Mouse (Mus musculus) embryonic facial prominence, embryonic 14.5 days (tissue): Measurements from ENCODE around the gene Rhbdf2. TPM values are rescaled to one million over a fixed set of nuclear protein-coding genes. Genes with fewer than 3 reads are reported as not detected.

Source experiments
- ATAC-seq: fragments of 200-750 bp; cut with Nextera tagmentation; 2 replicates; pipeline ENCODE4 v1.8.0; 2017; ENCODE audit warnings: low read depth, moderate number of reproducible peaks, moderate TSS enrichment
- DNase-seq: peaks from one replicate; pipeline ENCODE4 v3.0.0-alpha.2; 2015; ENCODE audit warnings: low spot score
- H3K27ac ChIP-seq: fragments of 300-500 bp; sonication (generic); replicated peaks from 2 replicates; pipeline ENCODE4 v1.5.1; 2014; ENCODE audit warnings: low read depth, mild to moderate bottlenecking, low read length, moderate library complexity
- H3K27me3 ChIP-seq: fragments of 300-500 bp; sonication (generic); replicated peaks from 2 replicates; pipeline ENCODE4 v1.6.1; 2014; ENCODE audit warnings: low read length; ENCODE audit not compliant: control insufficient read depth, insufficient read depth
- H3K36me3 ChIP-seq: fragments of 300-500 bp; sonication (generic); 2 replicates; pipeline ENCODE4 v1.6.1; 2014; ENCODE audit warnings: low read length, mixed read lengths; ENCODE audit not compliant: control insufficient read depth, insufficient read depth
- H3K4me1 ChIP-seq: fragments of 300-500 bp; sonication (generic); 2 replicates; pipeline ENCODE4 v1.6.1; 2014; ENCODE audit warnings: antibody characterized with exemption, low read length; ENCODE audit not compliant: control insufficient read depth, insufficient read depth
- H3K4me2 ChIP-seq: fragments of 300-500 bp; sonication (generic); 2 replicates; pipeline ENCODE4 v1.6.1; 2014; ENCODE audit warnings: low read depth, mild to moderate bottlenecking, low read length, moderate library complexity, mixed read lengths
- H3K4me3 ChIP-seq: fragments of 300-500 bp; sonication (generic); 2 replicates; pipeline ENCODE4 v1.5.1; 2014; ENCODE audit warnings: low read depth, mild to moderate bottlenecking, low read length
- H3K9ac ChIP-seq: fragments of 300-500 bp; sonication (generic); 2 replicates; pipeline ENCODE4 v1.6.1; 2014; ENCODE audit warnings: low read depth, mild to moderate bottlenecking, low read length, moderate library complexity, mixed read lengths
- H3K9me3 ChIP-seq: fragments of 300-500 bp; sonication (generic); 2 replicates; pipeline ENCODE4 v1.6.1; 2016; ENCODE audit warnings: low read length; ENCODE audit not compliant: control insufficient read depth
- WGBS: fragments of 180-500 bp; shearing (Covaris S2); extraction: QIAGEN DNeasy Blood & Tissue Kit; methylation state at CpG from one replicate; pipeline ENCODE4 v1.1.7; 2014; 5-methylcytosine and 5-hydroxymethylcytosine counted together
- polyA plus RNA-seq: library from polyadenylated mRNA; unstranded; fragments of >200 nt; fragmentation: Nextera tagmentation; extraction: Ambion mirVana; gene quantifications from 2 replicates; pipeline ENCODE4 v1.2.1, GENCODE M21; 2014

The Rhbdf2 gene
- polyA plus RNA-seq, 1 experiment from 2014 or later, result 3.6 TPM

DNA sequence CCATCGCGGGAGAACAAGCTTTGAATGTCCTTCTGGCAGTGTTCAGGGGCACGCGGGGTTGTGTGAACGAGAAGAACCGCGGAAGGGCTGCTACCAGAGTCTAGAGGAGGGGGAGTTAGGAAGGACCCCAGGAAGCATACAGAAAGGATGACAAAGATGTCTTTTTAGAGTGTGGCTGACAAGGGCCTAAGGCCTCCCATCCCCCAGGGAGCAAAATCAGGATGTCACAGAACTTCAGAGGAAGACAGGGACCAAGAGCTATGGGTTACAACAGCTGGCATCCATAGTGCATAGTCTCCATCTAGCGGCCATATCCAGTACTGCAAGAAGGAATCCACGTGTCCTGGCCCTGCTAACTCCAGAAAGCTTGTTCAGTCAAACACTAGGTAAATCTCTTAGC is 1.9 kb upstream of the Rhbdf2 start:
- H3K4me3 ChIP-seq, result no peak overlapping the region
- no peaks in the 10 kb centered on the region for H3K9me3 ChIP-seq
- no peak overlapping the region for H3K9ac ChIP-seq
- 0 out of 2 replicates have a peak, but pooled peaks cover 4% of the 10 kb centered on the region for H3K4me1 ChIP-seq
- DNase-seq (peak; percentile 88), ATAC-seq (peak; percentile 26; the same call in 1 of the 2 replicates)
- WGBS, result 47% methylated on average over 9 of the region's 9 CpGs
- no peak overlapping the region for H3K27ac ChIP-seq
- no peaks in the 10 kb centered on the region for H3K36me3 ChIP-seq
- H3K27me3 ChIP-seq, result no peaks in the 10 kb centered on the region; the same call in 1 of the 2 replicates
- no peak overlapping the region for H3K4me2 ChIP-seq

- peaks cover 3% of the 10 kb centered on the region; the same call in 1 of the 2 replicates for H3K27me3 ChIP-seq
- H3K4me3 ChIP-seq, result no peak overlapping the region
- no peak overlapping the region for H3K4me2 ChIP-seq
- no peak overlapping the region for H3K27ac ChIP-seq
- no peak overlapping the region for H3K9ac ChIP-seq
- DNase-seq (no peak), ATAC-seq (no peak)
- H3K4me1 ChIP-seq, result 0 out of 2 replicates have a peak, but pooled peaks cover 10% of the 10 kb centered on the region
- 33% methylated on average over 10 of the region's 10 CpGs for WGBS
- no peaks in the 10 kb centered on the region for H3K36me3 ChIP-seq
- H3K9me3 ChIP-seq, result no peaks in the 10 kb centered on the region
Observed at GRCm38 (mm10) chr11:116627072-116628020, 527 bp upstream of the Rhbdf2 start.

GRCm38 (mm10) chr11:116625081-116626000 is 1.5 kb downstream of the Rhbdf2 start:
- ATAC-seq, result no peak
- DNase-seq, result no peak
- H3K9ac ChIP-seq, result no peak overlapping the region
- no peak overlapping the region for H3K4me3 ChIP-seq
- H3K27ac ChIP-seq, result no peak overlapping the region
- H3K4me1 ChIP-seq, result peaks cover 24% of the 10 kb centered on the region
- H3K4me2 ChIP-seq, result no peak overlapping the region
- H3K9me3 ChIP-seq, result no peaks in the 10 kb centered on the region
- H3K36me3 ChIP-seq, result no peaks in the 10 kb centered on the region
- WGBS, result 78% methylated on average over 17 of the region's 17 CpGs
- peaks cover 3% of the 10 kb centered on the region; the same call in 1 of the 2 replicates for H3K27me3 ChIP-seq

DNA sequence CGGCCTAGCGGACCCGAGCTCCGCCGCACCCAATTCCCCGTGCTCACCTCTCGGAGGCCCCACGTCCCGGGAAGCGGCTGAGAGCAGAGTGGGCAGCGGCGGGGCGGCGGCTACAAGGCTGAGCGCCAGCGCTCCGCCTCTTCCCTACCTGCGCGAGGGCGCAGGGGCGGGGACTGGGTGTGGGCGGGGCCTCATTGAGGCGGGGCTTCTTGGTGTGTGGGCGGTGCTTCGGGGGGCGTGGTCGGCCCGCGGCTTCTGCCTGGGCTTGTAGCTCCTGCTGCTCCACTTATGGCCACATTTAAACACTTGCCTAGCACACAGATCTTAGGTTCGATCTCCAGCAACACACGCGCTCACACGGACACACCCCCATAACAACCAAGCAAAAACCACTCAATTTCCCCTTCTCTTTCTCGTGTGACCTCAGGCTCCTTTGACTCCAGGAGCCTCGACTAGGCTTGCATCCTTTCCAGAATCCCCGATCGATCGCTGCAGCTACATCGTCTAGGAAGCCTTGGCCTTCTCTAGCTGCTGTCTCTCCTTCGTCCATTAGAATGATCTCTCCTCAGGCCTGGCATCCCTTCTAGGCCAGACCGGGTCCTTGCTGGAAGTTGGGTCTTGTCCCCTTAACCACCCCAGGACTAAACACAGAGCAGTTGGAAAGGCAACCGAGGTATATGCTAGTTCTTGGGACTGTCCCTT is 2.5 kb downstream of the Rhbdf2 start:
- Histone ChIP-seq H3K27ac (no peak overlapping the region), H3K4me2 (peak overlapping the region; percentile 82), H3K27me3 (peaks cover 3% of the 10 kb centered on the region; the same call in 1 of the 2 replicates), H3K9ac (peak overlapping the region; percentile 69), H3K9me3 (no peaks in the 10 kb centered on the region), H3K4me1 (peaks cover 24% of the 10 kb centered on the region), H3K4me3 (peak overlapping the region; percentile 61), H3K36me3 (no peaks in the 10 kb centered on the region)
- ATAC-seq, result peak; percentile 50
- peak; percentile 80 for DNase-seq
- WGBS, result 28% methylated on average over 18 of the region's 42 CpGs

- no peaks in the 10 kb centered on the region for H3K36me3 ChIP-seq
- H3K27me3 ChIP-seq, result peaks cover 3% of the 10 kb centered on the region; the same call in 1 of the 2 replicates
- 8% methylated on average over 23 of the region's 40 CpGs for WGBS
- peak; percentile 8 for ATAC-seq
- H3K27ac ChIP-seq, result no peak overlapping the region
- H3K9me3 ChIP-seq, result no peaks in the 10 kb centered on the region
- H3K4me3 ChIP-seq, result peak overlapping the region; percentile 61
- no peak for DNase-seq
- H3K4me2 ChIP-seq, result peak overlapping the region; percentile 82
- H3K4me1 ChIP-seq, result peaks cover 24% of the 10 kb centered on the region
- peak overlapping the region; percentile 69 for H3K9ac ChIP-seq
Observed at GRCm38 (mm10) chr11:116623281-116624124, 3.3 kb downstream of the Rhbdf2 start.

DNA sequence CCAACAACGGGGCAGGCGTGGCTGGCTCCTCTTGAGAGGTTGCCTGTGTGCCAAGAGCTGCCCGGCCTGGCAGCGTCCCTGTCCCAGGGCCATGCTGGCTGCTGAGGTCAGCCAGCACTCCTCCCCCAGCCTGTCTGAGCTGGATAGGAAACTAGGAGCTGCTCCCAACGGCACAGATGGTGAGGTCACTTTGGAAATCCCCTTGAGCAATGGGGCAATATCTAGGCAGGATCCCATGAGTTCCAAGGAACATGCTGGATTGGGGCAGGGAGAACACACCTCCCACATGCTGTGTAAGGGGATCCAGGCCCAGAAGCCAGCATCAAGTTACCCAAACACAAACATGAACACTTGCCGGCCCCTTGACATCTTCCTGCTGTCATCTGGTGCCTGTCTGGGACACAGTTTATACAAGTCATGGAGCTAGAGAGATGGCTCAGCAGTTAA is 5.5 kb downstream of the Rhbdf2 start:
- Histone ChIP-seq H3K36me3 (no peaks in the 10 kb centered on the region), H3K4me1 (peaks cover 24% of the 10 kb centered on the region), H3K4me3 (no peak overlapping the region), H3K4me2 (no peak overlapping the region), H3K27me3 (peaks cover 3% of the 10 kb centered on the region; the same call in 1 of the 2 replicates), H3K27ac (no peak overlapping the region), H3K9ac (0 out of 2 replicates have a peak overlapping the region, but pooled peaks have one; percentile 32), H3K9me3 (no peaks in the 10 kb centered on the region)
- DNase-seq, result peak; percentile 61
- peak; percentile 20; the same call in 1 of the 2 replicates for ATAC-seq
- 22% methylated on average over 6 of the region's 6 CpGs for WGBS

GRCm38 (mm10) chr11:116620559-116621253 is 6.1 kb downstream of the Rhbdf2 start:
- 81% methylated on average over 8 of the region's 10 CpGs for WGBS
- Histone ChIP-seq H3K9ac (0 out of 2 replicates have a peak overlapping the region, but pooled peaks have one; percentile 32), H3K36me3 (no peaks in the 10 kb centered on the region), H3K4me2 (no peak overlapping the region), H3K9me3 (no peaks in the 10 kb centered on the region), H3K27ac (no peak overlapping the region), H3K4me3 (no peak overlapping the region), H3K4me1 (peaks cover 24% of the 10 kb centered on the region), H3K27me3 (peaks cover 3% of the 10 kb centered on the region; the same call in 1 of the 2 replicates)
- ATAC-seq, result no peak
- DNase-seq, result no peak
